ENCODE assay signal across 7 mouse cellular contexts in the genomic region with DNA sequence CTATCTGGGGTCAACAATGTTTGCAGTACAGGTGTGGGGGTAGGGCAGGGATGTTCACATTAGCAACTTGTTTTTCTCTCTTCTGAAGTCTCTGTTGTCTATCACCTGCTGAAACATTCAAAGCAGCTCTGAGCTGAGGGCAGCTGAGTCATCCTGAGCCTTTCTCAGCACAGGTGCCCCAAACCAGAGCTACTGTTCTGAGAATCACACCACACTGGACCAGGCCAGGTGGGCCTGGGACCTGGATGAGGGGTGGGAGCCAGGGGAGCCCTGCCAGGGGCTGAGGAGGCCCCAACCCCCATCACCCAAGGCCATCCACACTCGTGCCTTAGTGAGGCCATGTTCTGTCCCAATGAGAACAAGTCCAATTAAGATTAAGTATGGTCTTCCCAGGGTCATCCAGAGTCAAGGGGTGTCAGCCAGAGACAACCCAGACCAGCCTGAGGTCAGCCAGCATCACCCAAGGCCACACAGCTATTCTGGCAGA. TPM values are rescaled to one million over a fixed set of nuclear protein-coding genes. Genes with fewer than 3 reads are reported as not detected.
A peak's percentile ranks its signal among the peaks of the same experiment; 100 is the strongest.
DNase-seq lines count a peak whose midpoint lies in the region; TF ChIP-seq lines count a peak whose summit lies in the region.
"Not testable (repeated sequence)": the region's sequence is repeated elsewhere in the genome, so short reads cannot be mapped to it uniquely, and the experiment has no call there.
"Had no signal": no experiment of that assay in that cellular context is flagged by ENCODE, and none has a peak within 500 bp of the region (broad histone marks: within the 10 kb centered on the region; RNA-seq: fewer than 3 reads in every experiment).

No protein-coding gene starts in this region.

- H3K27me3 ChIP-seq in CH12.LX (replicated peaks); small intestine, adult 2 months (ENCODE audit: control insufficient read depth, insufficient read depth, low read length); spleen, adult 2 months (ENCODE audit: control insufficient read depth, insufficient read depth, low read length): not testable (repeated sequence)

- not testable (repeated sequence) for H3K79me2 ChIP-seq in CH12.LX (replicated peaks; ENCODE audit: control insufficient read depth, extremely low read depth, insufficient read depth, poor library complexity, severe bottlenecking)

- 19% methylated on average over 1 of the region's 1 CpGs for WGBS in small intestine, adult 2 months
- 45% methylated on average over 1 of the region's 1 CpGs for WGBS in spleen, adult 2 months

- TF ChIP-seq RAD21 in CH12.LX (IDR thresholded peaks at IDR 0.05; ENCODE audit: low read depth, low read length), result not testable (repeated sequence)

- TF ChIP-seq POLR2A in CH12.LX (IDR thresholded peaks at IDR 0.05; ENCODE audit: low read depth, low read length); small intestine, adult 2 months (IDR thresholded peaks at IDR 0.05; ENCODE audit: low read depth, low read length); spleen, adult 2 months (IDR thresholded peaks at IDR 0.05; ENCODE audit: low read depth, low read length): not testable (repeated sequence)

- peak; percentile 86 for TF ChIP-seq EP300 in CH12.LX (IDR thresholded peaks at IDR 0.05; ENCODE audit: low read length)

- H3K9me3 ChIP-seq in CH12.LX (replicated peaks; ENCODE audit: low read length), result not testable (repeated sequence)

- dilution Hi-C loops in CH12.LX (cut with MboI; ENCODE audit: extremely low pct_ligation_motif_present, extremely low pct_unique_long_range_greater_than_20kb, low sequenced_read_pairs), result not testable (repeated sequence)

- not testable (repeated sequence) for H3K4me3 ChIP-seq in CH12.LX (replicated peaks in 1 of 3; ENCODE audit: low read depth in 2 of 3, low read length in 2 of 3, poor library complexity in 1 of 3); small intestine, adult 2 months (ENCODE audit: low read depth, low read length); spleen, adult 2 months (ENCODE audit: extremely low read depth, insufficient read depth, insufficient read length)

- H3K4me1 ChIP-seq in CH12.LX (ENCODE audit: control insufficient read depth in 1 of 2, insufficient read depth in 2 of 2), result peaks cover 61 to 84% of the 10 kb centered on the region in 2 experiments
- not testable (repeated sequence) for H3K4me1 ChIP-seq in small intestine, adult 2 months (ENCODE audit: control insufficient read depth, insufficient read depth, insufficient read length, low read length)
- peaks cover 35% of the 10 kb centered on the region for H3K4me1 ChIP-seq in spleen, adult 2 months (ENCODE audit: control insufficient read depth, insufficient read depth, insufficient read length)

- peak overlapping the region; percentile 53 for H3K9ac ChIP-seq in CH12.LX (ENCODE audit: insufficient read depth, low read depth)

- in situ Hi-C loops in CH12.LX (cut with MboI; ENCODE audit: low pct_ligation_motif_present, low pct_unique_long_range_greater_than_20kb, low sequenced_read_pairs), result not testable (repeated sequence)

- not testable (repeated sequence) for H3K36me3 ChIP-seq in CH12.LX (replicated peaks in 1 of 2; ENCODE audit: control insufficient read depth in 1 of 2, insufficient read depth in 1 of 2, low read length in 1 of 2); small intestine, adult 2 months (ENCODE audit: control insufficient read depth, insufficient read depth, low read length); spleen, adult 2 months (ENCODE audit: control insufficient read depth, insufficient read depth, low read length)

- H3K27ac ChIP-seq in CH12.LX (ENCODE audit: insufficient read depth, low read depth), result peak overlapping the region; percentile 98
- H3K27ac ChIP-seq in small intestine, adult 2 months (ENCODE audit: insufficient read depth, low read depth, low read length), result peak overlapping the region; percentile 45
- H3K27ac ChIP-seq in spleen, adult 2 months (ENCODE audit: insufficient read depth, low read length), result peak overlapping the region; percentile 93

- H3K4me2 ChIP-seq in CH12.LX (ENCODE audit: insufficient read depth, low read depth, poor library complexity, severe bottlenecking), result not testable (repeated sequence)

- DNase-seq in A20 (ENCODE audit: low read depth, low spot score) (peak; percentile 96), CH12.LX (ENCODE audit: extremely low read depth) (peak; percentile 79)
- peak; percentile 21 for DNase-seq in adrenal gland, adult 2 months
- DNase-seq in spleen, adult 2 months (ENCODE audit: low read depth in 1 of 2, low spot score in 2 of 2), result not testable (repeated sequence)

- TF ChIP-seq CTCF in CH12.LX (conservative IDR thresholded peaks at IDR 0.05 in 1 of 2, IDR thresholded peaks at IDR 0.05 in 1 of 2; ENCODE audit: low read depth in 2 of 2, low read length in 2 of 2); small intestine, adult 2 months (IDR thresholded peaks at IDR 0.05; ENCODE audit: extremely low read depth, insufficient read length, insufficient replicate concordance, low read depth, low read length); spleen, adult 2 months (IDR thresholded peaks at IDR 0.05; ENCODE audit: extremely low read depth, insufficient read depth, insufficient read length, insufficient replicate concordance): not testable (repeated sequence)

TF ChIP-seq in CH12.LX, 34 proteins besides CTCF, POLR2A, EP300 and RAD21:
- peak; percentile 77 for TF ChIP-seq BHLHE40 (IDR thresholded peaks at IDR 0.05; ENCODE audit: low read depth, low read length)
- peak; percentile 57; the same call in 1 of the 2 replicates for TF ChIP-seq ETS1 (conservative IDR thresholded peaks at IDR 0.05; ENCODE audit: low read depth, low read length)
- peak; percentile 89 for TF ChIP-seq IRF4 (IDR thresholded peaks at IDR 0.05; ENCODE audit: low read depth, low read length)
- TF ChIP-seq MEF2A (IDR thresholded peaks at IDR 0.05; ENCODE audit: borderline replicate concordance, low read depth, low read length), result peak; percentile 80; the same call in 1 of the 2 replicates
- peak; percentile 37; the same call in 1 of the 2 replicates for TF ChIP-seq JUN (IDR thresholded peaks at IDR 0.05; ENCODE audit: insufficient read depth, low read depth, low read length)
- TF ChIP-seq TCF12 (IDR thresholded peaks at IDR 0.05; ENCODE audit: low read depth, low read length), result peak; percentile 97
- TF ChIP-seq CHD2 (IDR thresholded peaks at IDR 0.05; ENCODE audit: low read length), result peak; percentile 90
- TF ChIP-seq JUND (conservative IDR thresholded peaks at IDR 0.05; ENCODE audit: low read depth, low read length), result peak; percentile 48; the same call in 1 of the 2 replicates

RNA-seq across cellular contexts. Expression of a gene that starts 46.6 kb away (rescaled TPM):
- total RNA-seq in CH12.LX (2012; rRNA removed), result not detected in 2 replicates
- total RNA-seq in CH12.LX (2014; rRNA removed), result not detected in 2 replicates
- polyA plus RNA-seq in CH12.LX (2012; ENCODE audit: insufficient read length, low read depth), result not detected in 2 replicates
- 1 to 10 TPM; 2.8 to 9.7 TPM for total RNA-seq in adrenal gland, adult 2 months (2021)
- 11.9 and 15.9 TPM in 2 replicates for polyA plus RNA-seq in adrenal gland, adult 2 months (2012; rRNA removed)
- 1.8 and 2.4 TPM in 2 replicates for polyA plus RNA-seq in small intestine, adult 2 months (2012; rRNA removed)
- 1.7 and 2.1 TPM in 2 replicates for polyA plus RNA-seq in spleen, adult 2 months (2012; rRNA removed)
- total RNA-seq: common myeloid progenitor, adult 5-6 weeks had no signal
- polyA plus RNA-seq: erythroblast, embryonic 14.5 days had no signal

Comparison
In these comparisons a context has a peak if more than half of its experiments do, and no peak if none do; other contexts are left out.
1. H3K27ac ChIP-seq: peak in every context shown above with its lines; median percentile 98 in CH12.LX; 93 in spleen, adult 2 months; 45 in small intestine, adult 2 months.